Mouse (Mus musculus) kidney, adult 2 months (tissue): ENCODE results near the gene Ptgs2.

Source experiments
- CTCF ChIP-seq: fragments of 200-500 bp; conservative IDR thresholded peaks from 2 replicates; pipeline ENCODE4 v1.5.1; 2011; ENCODE audit warnings: low read depth, mild to moderate bottlenecking, control low read depth, low read length, moderate library complexity, mixed read lengths; ENCODE audit not compliant: insufficient read depth, insufficient read length
- POLR2A ChIP-seq: fragments of 200-500 bp; IDR thresholded peaks from one replicate; pipeline ENCODE4 v1.6.1; 2011; ENCODE audit warnings: low read depth, low read length, control low read depth

GRCm38 (mm10) chr1:150074609-150075008, 25.2 kb upstream of the Ptgs2 start:
- TF ChIP-seq CTCF (no peak), POLR2A (no peak)
